Mouse (Mus musculus) stomach, postnatal 0 days (tissue): ENCODE results near the gene Eci2.
"Not testable (repeated sequence)": the region's sequence is repeated elsewhere in the genome, so short reads cannot be mapped to it uniquely, and the experiment has no call there.

ENCODE experiments used
- CTCF ChIP-seq: IDR thresholded peaks from 2 replicates; pipeline ENCODE4 v1.5.1; 2016; ENCODE audit warnings: antibody characterized with exemption, low read depth, mild to moderate bottlenecking, moderate library complexity
- EP300 ChIP-seq: optimal IDR thresholded peaks from 2 replicates; pipeline ENCODE3; 2016; ENCODE audit warnings: antibody characterized with exemption

DNA sequence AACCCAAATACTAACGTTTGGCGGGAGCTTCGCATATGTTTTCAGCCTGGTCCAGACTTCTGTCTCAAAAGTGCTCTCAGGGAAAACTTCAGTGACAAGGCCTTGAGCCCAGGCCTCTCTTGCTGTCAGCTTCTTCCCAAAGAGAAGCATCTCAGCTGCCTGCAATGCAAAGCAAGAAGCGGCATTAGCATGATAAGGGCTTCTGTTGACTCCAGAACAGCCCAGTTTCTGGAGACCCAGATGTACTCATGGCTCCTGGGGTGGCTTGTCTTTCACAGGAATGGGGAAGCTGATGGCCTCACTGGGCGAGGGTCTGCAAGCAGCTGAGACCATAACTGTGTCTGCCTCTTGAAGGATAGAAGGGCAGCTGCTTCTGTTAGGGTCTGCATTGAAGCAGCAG lies 48.3 kb downstream of the Eci2 start:
- not testable (repeated sequence) for TF ChIP-seq CTCF, EP300
